Mouse (Mus musculus): ENCODE data around the gene Cdh5.
"Not testable (repeated sequence)": the region's sequence is repeated elsewhere in the genome, so short reads cannot be mapped to it uniquely, and the experiment has no call there.

Gene Cdh5

GRCm38 (mm10) chr8:104101415-104101814, at the start of gene Cdh5:
Gene Cdh5 (plus strand): TSS chr8:104101625.
- no peak for DNase-seq (ENCODE audit: low read depth, low spot score)

GRCm38 (mm10) chr8:104059922-104060321, 41.5 kb upstream of the Cdh5 start:
- DNase-seq (ENCODE audit: low read depth, low spot score) = no peak

DNA sequence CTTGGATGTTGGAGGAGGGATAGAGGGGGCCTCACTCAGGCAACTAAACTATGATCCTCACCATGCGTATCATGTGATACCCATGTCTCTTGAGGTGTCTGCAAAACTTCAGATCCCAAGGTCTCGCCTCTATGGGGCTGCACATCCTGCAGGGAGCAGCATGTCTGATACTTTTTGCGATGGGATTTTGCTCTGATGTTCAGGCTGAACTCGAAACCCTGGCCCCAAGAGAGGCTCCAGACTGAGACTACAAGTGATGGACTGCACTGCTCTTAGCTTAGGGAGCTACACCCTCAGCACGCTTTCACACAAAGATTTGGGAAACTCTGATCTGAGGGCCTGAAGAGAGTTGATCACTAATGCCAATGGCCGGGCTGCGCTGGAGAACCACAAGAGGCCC, 41.0 kb upstream of the Cdh5 start:
- no peak for DNase-seq (ENCODE audit: low read depth, low spot score)

- DNase-seq (ENCODE audit: low read depth, low spot score) = no peak
Measured at GRCm38 (mm10) chr8:104061048-104061988, 40.1 kb upstream of the Cdh5 start.

DNA sequence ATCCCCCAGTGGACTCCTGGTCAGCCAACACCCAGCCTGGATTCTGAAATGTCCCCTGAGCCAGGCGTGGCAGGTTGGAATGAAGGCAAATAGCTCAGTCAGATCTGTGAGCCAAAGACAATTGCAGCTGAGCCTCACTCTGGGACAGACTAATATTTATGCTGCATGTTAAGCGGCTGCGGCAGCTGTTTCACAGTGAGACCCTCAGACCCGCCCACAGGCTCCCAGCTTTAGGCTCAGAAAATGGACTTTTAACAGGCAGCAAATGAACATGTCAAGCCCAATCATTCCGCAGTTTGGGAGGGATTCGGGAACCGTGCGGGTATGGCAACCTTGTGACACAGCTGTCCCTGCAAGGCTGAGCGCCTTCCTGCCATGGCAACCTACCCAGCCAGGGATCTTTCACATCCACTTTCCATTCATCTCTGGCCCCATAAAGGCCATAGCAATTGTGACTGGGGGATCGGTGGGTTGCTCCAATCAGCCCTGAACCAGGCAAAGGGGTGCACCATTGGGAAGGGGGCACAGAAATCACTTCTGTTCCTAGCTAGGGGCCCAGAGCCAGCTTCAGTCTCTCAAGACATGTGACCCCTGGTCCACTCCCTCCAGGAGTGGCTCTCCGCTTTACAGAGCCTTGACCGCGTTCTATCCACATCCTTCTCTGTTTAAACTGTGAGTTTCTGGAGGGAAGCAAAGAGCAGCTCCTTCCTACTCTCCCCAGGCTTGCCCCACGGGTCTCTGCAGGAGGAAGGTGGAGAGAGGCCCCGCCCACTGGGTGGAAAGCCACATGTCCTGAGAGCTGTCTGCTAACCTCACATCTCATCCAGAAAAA, 39.2 kb upstream of the Cdh5 start:
- DNase-seq (ENCODE audit: low read depth, low spot score) = no peak

DNA sequence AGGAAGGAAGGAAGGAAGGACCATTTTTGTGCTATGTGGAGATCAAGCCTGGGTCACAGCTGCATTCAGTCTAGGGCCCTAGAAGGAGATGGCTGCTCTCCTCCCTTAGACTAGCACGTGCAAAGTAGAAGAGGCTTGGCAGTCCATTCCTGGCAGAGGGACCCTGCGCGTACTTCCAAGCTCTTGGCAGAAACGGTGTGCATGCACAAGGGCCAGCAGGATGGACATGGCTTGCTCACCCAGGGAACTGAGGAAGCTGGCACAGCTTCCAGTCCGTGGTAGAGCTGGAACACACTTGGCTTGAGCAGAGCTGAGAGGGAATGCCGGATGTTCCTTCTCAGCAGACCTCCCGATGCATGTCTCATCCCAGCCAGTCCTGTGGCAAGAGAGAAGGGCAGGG, 36.2 kb upstream of the Cdh5 start:
- DNase-seq (ENCODE audit: low read depth, low spot score) = no peak

DNA sequence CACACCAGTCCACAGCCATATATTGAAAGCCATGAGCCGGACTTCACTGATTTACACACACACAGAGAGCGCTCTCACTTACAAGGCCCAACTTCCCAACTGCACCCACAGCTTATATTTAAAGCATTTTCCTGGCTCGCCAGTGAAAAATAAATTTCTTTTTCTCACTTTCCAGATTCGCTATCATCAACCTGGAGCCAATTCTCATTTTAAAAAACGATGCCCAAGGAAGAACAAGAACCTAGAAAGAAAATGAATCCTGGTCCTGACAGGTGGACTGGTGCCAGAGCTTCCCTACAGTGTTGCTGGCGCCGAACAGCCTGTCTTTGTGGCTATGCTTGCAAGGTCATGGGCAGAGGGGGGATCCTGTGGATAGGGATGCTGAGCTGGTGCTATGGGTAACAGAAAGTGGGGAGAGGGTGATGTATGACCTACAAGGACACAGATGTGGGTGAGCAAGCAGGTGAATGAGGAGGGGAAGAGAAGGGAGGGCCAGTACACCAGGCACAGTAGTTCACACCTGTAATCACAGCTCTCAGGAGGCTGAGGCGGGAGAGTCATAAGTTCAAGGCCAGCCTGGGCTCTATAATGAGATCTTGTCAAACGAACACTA, 35.4 kb upstream of the Cdh5 start:
- no peak for DNase-seq (ENCODE audit: low read depth, low spot score)

DNA sequence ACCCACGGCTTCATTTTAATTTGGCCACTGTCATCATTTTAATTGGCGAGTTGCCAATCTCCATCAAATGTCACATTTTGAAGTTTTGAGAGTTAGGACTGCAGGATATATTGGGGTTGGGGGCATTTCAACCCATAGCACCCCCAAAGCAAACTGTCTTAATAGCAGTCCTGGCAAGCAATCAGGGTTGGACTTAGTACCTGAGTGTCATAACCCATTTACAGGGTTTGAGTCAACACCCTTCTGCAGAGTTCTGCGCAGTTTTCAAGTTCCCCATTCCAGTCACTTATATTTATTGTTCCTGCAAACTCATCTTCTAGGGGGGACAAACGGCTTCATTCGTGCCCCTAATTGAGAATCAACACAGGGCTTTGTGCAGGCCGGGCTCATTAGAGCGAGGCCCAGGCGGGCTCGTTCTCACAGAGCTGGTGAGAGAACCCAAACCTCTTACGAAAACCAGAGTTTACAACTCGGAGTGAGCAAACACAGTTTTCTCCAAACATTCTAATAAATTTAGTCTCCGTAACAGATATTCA, 34.0 kb upstream of the Cdh5 start:
- no peak for DNase-seq (ENCODE audit: low read depth, low spot score)

- DNase-seq (ENCODE audit: low read depth, low spot score) = no peak
Measured at GRCm38 (mm10) chr8:104068421-104069035, 32.9 kb upstream of the Cdh5 start.

- peak; percentile 53 for DNase-seq (ENCODE audit: low read depth, low spot score)
Measured at GRCm38 (mm10) chr8:104070201-104070865, 31.1 kb upstream of the Cdh5 start.

DNA sequence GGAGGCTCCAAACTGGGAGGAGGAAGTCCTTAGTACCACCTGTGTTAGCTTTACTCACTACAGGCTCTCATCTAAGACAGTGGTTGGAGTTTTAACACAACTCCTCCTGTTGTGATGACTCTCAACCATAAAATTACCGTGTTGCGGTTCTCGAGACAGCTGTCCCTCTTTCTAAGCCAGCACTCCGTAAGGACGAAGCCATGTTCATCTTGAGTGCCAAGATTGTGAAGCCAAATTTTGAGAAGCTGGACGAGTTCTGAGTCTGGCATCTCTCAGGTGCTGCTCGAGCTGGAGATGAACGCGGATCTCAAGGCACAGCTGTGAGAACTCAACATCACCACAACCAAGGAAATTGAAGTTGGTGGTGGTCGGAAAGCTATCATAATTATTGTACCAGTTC, 30.5 kb upstream of the Cdh5 start:
- no peak for DNase-seq (ENCODE audit: low read depth, low spot score)

DNA sequence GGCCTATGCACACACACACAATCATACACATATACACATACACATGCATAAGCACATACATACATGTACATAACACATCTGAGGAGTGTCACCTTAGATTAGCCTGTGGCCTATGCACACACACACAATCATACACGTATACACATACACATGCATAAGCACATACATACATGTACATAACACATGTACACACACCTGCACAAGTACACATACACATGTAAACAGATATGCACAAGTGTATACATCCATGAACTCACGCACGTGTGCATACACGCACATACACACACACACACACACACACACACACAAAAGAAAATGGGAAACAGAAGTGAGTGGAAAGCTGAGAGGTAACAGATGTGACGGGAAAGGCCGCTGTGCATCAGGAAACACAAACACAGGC, 26.3 kb upstream of the Cdh5 start:
- no peak for DNase-seq (ENCODE audit: low read depth, low spot score)

GRCm38 (mm10) chr8:104076541-104077412, 24.6 kb upstream of the Cdh5 start:
- DNase-seq (ENCODE audit: low read depth, low spot score) = peak; percentile 42

DNA sequence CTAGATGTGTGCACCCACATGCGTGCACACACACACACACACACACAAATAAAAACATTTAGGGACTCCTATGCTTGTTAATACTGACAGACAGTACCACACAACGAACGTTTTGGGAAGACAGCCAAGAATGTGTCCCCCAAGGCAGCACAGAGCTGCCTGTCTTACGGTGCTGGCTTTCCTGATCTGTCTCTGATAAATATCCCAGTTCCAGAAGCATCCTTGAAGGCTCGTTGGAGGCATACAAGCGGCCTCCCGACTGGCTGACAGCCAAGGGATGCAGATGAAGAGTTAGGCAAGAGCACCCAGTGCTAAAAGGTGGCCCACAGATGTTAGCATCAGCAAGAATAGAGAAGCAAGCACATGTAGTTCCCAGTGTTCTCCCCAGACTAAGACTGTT, 23.3 kb upstream of the Cdh5 start:
- no peak for DNase-seq (ENCODE audit: low read depth, low spot score)

- DNase-seq (ENCODE audit: low read depth, low spot score) = no peak
Measured at GRCm38 (mm10) chr8:104085281-104085680, 16.1 kb upstream of the Cdh5 start.

DNA sequence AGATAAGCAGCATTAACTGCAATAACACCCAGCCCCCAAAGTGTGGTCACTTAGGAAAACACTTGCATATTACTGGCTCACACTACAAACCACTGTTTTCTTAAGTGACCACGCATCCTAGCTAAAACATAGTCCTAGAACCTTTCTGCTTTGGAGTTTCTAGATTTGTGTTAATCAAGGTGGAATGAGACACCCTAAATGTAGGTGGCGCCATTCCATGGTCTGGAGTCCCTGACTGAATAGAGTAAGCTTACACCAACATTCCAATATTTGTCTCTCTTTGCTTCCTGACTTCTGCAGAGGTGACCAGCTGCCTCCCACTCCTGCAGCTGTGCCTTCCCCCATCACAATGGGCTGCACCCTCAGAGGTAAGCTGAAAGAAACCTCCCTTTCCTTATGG, 14.8 kb upstream of the Cdh5 start:
- no peak for DNase-seq (ENCODE audit: low read depth, low spot score)

DNA sequence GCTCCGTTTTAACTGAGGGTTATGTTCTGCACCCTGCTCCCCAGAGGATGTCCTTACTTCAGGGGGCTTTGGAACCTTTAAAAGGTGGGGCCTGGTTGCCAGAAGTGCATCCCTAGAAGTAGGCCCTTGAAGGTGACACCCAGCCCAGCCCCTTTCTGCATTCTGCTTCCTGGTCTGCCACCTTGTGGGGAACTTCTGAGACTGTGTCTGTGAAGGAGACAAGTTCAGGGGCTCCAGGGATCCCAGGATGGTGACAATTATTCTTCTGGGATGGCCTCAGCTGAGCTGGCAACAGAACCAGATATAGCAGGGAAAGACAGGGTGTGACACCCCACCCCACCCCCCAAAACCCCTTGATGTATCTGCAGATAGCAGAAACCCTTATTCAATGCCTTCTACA, 14.3 kb upstream of the Cdh5 start:
- DNase-seq (ENCODE audit: low read depth, low spot score) = no peak

GRCm38 (mm10) chr8:104087878-104088277, 13.5 kb upstream of the Cdh5 start:
- DNase-seq (ENCODE audit: low read depth, low spot score) = not testable (repeated sequence)

DNA sequence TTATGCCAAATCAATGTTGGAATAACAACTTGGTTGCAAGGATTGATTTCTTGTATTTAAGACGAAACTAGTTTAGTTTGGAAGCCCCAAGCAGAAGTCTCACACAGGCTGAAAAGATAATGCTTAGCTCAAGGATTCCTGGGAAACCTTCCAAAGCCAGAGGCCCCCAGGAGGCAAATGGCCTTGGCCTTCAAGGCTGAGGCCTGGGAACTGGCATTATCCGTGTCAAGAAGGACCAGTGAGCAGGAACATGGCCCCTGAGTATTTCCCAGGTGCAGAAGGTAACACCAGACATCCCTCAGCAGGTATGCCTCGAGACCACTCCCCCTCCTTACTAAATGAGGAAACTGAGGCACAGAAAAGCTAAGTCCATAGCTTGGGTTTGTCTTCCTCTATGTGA, 12.5 kb upstream of the Cdh5 start:
- DNase-seq (ENCODE audit: low read depth, low spot score) = no peak

All from forelimb bud, embryonic 11.5 days (tissue).